ENCODE assay signal across 12 mouse cellular contexts in genomic region chr1:88220336-88220735, GRCm38 (mm10). TPM values are rescaled to one million over a fixed set of nuclear protein-coding genes. Genes with fewer than 3 reads are reported as not detected.
DNase-seq lines count a peak whose midpoint lies in the region.
"Had no signal": no experiment of that assay in that cellular context is flagged by ENCODE, and none has a peak within 500 bp of the region (broad histone marks: within the 10 kb centered on the region; RNA-seq: fewer than 3 reads in every experiment).

No protein-coding gene starts in this region.

- peak; percentile 20 for DNase-seq in kidney, adult 9 months
- DNase-seq in kidney, postnatal 36 days = no peak
- DNase-seq in urinary bladder, postnatal 14 days (ENCODE audit: low spot score) = peak; percentile 16
- DNase-seq in urinary bladder, postnatal 10 days (ENCODE audit: low spot score) = no peak
- peak; percentile 94 for DNase-seq in gonadal fat pad, adult 2 months (ENCODE audit: low read depth)
- DNase-seq in retina, embryonic 14.5 days (ENCODE audit: low spot score) = no peak
- no peak for DNase-seq in hindbrain, embryonic 10.5 days (ENCODE audit: low spot score)
- DNase-seq: cerebellum, adult 8-10 months; lung, embryonic 14.5 days had no signal

- H3K9me3 ChIP-seq in hindbrain, embryonic 10.5 days = peaks cover 10% of the 10 kb centered on the region

- H3K4me3 ChIP-seq in hindbrain, embryonic 10.5 days = no peak overlapping the region
- H3K4me3 ChIP-seq: heart, embryonic 15.5 days had no signal

- H3K27me3 ChIP-seq in hindbrain, embryonic 10.5 days (ENCODE audit: insufficient read depth, poor library complexity, severe bottlenecking) = no peaks in the 10 kb centered on the region
- H3K27me3 ChIP-seq: heart, embryonic 15.5 days; Patski had no signal

- H3K4me1 ChIP-seq in hindbrain, embryonic 10.5 days (replicated peaks) = no peaks in the 10 kb centered on the region
- H3K4me1 ChIP-seq: heart, embryonic 15.5 days had no signal

- no peaks in the 10 kb centered on the region for H3K36me3 ChIP-seq in hindbrain, embryonic 10.5 days
- H3K36me3 ChIP-seq: heart, embryonic 15.5 days had no signal

- no peak overlapping the region for H3K27ac ChIP-seq in hindbrain, embryonic 10.5 days
- H3K27ac ChIP-seq: heart, embryonic 15.5 days had no signal

RNA-seq across cellular contexts. Expression of gene Mroh2a, which starts 6.5 kb away (rescaled TPM):
- polyA plus RNA-seq in gonadal fat pad, adult 2 months (2012; rRNA removed) = 52.3 and 83.6 TPM in 2 replicates
- polyA plus RNA-seq in hindbrain, embryonic 10.5 days (2016; fragmentation: Nextera tagmentation; extraction: Ambion mirVana) = 0.93 and 1.1 TPM in 2 replicates

RNA-seq across cellular contexts. Expression of gene Ugt1a1, which starts 8.6 kb away (rescaled TPM):
- polyA plus RNA-seq in gonadal fat pad, adult 2 months (2012; rRNA removed) = 1.2 and 1.3 TPM in 2 replicates
- not detected in 2 replicates for polyA plus RNA-seq in hindbrain, embryonic 10.5 days (2016; fragmentation: Nextera tagmentation; extraction: Ambion mirVana)
- polyA plus RNA-seq: heart, embryonic 15.5 days; lung, embryonic 14.5 days; midbrain, postnatal 0 days had no signal

RNA-seq across cellular contexts. Expression of gene Dnajb3, which starts 14.8 kb away (rescaled TPM):
- polyA plus RNA-seq in gonadal fat pad, adult 2 months (2012; rRNA removed) = 4.1 and 6.9 TPM in 2 replicates
- polyA plus RNA-seq in hindbrain, embryonic 10.5 days (2016; fragmentation: Nextera tagmentation; extraction: Ambion mirVana) = 13.4 and 14.0 TPM in 2 replicates
- polyA plus RNA-seq: Patski had no signal

RNA-seq across cellular contexts. Expression of gene Ugt1a2, which starts 19.9 kb away (rescaled TPM):
- 0.16 TPM in 1 of 2 replicates, not detected in the other for polyA plus RNA-seq in gonadal fat pad, adult 2 months (2012; rRNA removed)
- polyA plus RNA-seq in hindbrain, embryonic 10.5 days (2016; fragmentation: Nextera tagmentation; extraction: Ambion mirVana) = 0.12 TPM in 1 of 2 replicates, not detected in the other
- polyA plus RNA-seq: heart, embryonic 15.5 days; lung, embryonic 14.5 days; midbrain, postnatal 0 days had no signal

RNA-seq across cellular contexts. Expression of gene Ugt1a5, which starts 54.5 kb away (rescaled TPM):
- polyA plus RNA-seq in gonadal fat pad, adult 2 months (2012; rRNA removed) = 0.13 and 0.27 TPM in 2 replicates
- not detected in 2 replicates for polyA plus RNA-seq in hindbrain, embryonic 10.5 days (2016; fragmentation: Nextera tagmentation; extraction: Ambion mirVana)
- polyA plus RNA-seq: heart, embryonic 15.5 days; lung, embryonic 14.5 days; midbrain, postnatal 0 days; Patski had no signal

Comparison
In these comparisons a context has a peak if more than half of its experiments do, and no peak if none do; other contexts are left out.
1. DNase-seq: peak in kidney, adult 9 months (single experiment), urinary bladder, postnatal 14 days (single experiment) and gonadal fat pad, adult 2 months (single experiment); none in kidney, postnatal 36 days (0 of 2), urinary bladder, postnatal 10 days (single experiment), retina, embryonic 14.5 days (single experiment) and hindbrain, embryonic 10.5 days (single experiment).
2. RNA of gene Mroh2a, which starts 6.5 kb away (polyA plus RNA-seq): 52.3 to 83.6 TPM in gonadal fat pad, adult 2 months; 0.93 to 1.1 TPM in hindbrain, embryonic 10.5 days; every median in the first group is over 10 times any median in the second.